Mouse (Mus musculus): Measurements from ENCODE around the gene Myo1e.

- no peak for TF ChIP-seq MAX (IDR thresholded peaks at IDR 0.05)
- no peak for TF ChIP-seq CTCF (IDR thresholded peaks at IDR 0.05; ENCODE audit: control insufficient read depth, insufficient read depth, insufficient read length)
- TF ChIP-seq MYOG (IDR thresholded peaks at IDR 0.05; ENCODE audit: control insufficient read depth, extremely low read depth, insufficient read length) = no peak
- TF ChIP-seq FOSL1 (IDR thresholded peaks at IDR 0.05; ENCODE audit: insufficient read depth, low read length, poor library complexity, severe bottlenecking) = no peak
- TF ChIP-seq USF1 (IDR thresholded peaks at IDR 0.05; ENCODE audit: low read depth) = no peak
- TF ChIP-seq CEBPB (IDR thresholded peaks at IDR 0.05; ENCODE audit: low read depth) = no peak
These were observed 64.5 kb downstream of the Myo1e start for GRCm38 (mm10) chr9:70271631-70272030.

All from C2C12 (cell line).